Mouse (Mus musculus) retina, adult 2 months (tissue): ENCODE data around the gene Ankrd9.

Experiments
- DNase-seq: peaks from one replicate; pipeline ENCODE4 v3.0.0-alpha.2; 2012; ENCODE audit warnings: low read depth, low spot score

Gene Ankrd9

DNA sequence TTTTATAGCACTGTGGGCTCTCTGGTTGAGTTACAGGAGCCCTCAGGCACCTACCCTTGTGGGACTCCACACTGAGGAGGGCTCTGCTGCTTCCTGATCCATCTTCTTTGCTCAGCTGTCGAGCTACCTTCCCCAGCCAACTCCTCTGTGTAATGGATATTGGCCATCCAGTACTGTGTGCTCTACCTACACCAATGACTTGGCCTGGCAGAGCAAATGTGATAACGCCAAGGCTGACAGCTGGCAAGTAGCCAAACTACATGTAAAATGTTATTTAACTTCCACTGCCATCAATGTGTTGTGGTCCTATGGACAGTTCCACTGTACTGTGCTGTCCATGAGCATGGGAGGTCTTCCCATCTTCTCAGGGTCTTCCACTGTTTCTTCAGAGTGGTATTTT lies 16.9 kb downstream of the Ankrd9 start:
- no peak for DNase-seq

DNA sequence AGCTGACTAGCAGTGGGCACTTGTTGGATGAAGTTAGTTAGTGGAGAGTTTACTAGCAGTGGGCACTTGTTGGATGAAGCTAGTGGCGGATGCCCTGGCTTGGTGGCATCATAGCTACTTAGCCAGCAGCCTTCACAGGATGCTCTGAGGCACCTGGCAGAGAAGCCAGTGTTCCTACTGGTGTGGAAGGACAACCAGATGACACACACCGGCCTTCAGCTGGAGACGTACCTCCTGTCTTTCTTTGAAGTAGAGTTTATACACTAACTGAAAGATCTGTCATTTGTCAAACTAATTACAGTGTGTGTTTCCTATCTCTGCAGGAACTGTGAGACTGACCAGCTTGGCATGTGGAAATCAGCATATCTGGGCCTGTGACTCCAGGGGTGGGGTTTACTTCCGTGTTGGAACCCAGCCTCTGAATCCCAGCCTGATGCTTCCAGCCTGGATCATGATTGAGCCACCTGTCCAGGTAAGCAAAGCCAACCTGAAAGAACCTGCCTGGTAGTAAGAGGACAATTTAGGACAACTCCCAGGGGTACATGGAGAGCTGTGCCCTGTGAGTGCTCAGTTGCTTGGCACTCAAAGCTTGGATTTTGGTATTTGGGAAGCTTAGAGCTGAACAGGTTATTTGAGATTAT lies 24.4 kb downstream of the Ankrd9 start:
- no peak for DNase-seq

GRCm38 (mm10) chr12:110953900-110954299 lies 24.9 kb downstream of the Ankrd9 start:
- DNase-seq: no peak

DNA sequence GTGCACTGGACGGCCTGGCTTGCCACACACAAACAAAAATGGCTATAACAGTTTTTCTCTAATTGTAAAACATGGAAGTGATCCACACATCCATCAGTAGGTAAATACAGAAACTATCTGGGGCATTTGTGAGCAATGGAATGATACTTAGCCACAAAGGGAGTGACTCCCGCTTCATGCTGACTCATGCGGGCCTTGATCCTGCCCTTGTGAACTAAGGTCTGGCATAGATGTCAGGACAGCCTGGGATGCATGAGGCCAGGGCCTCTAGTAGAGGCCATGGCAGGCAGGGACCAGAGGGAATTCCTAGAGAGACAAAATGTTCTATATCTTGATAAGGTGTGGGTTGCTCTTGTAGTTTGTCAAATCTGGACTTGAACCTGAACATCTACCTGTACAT lies 25.4 kb downstream of the Ankrd9 start:
- DNase-seq: no peak

DNA sequence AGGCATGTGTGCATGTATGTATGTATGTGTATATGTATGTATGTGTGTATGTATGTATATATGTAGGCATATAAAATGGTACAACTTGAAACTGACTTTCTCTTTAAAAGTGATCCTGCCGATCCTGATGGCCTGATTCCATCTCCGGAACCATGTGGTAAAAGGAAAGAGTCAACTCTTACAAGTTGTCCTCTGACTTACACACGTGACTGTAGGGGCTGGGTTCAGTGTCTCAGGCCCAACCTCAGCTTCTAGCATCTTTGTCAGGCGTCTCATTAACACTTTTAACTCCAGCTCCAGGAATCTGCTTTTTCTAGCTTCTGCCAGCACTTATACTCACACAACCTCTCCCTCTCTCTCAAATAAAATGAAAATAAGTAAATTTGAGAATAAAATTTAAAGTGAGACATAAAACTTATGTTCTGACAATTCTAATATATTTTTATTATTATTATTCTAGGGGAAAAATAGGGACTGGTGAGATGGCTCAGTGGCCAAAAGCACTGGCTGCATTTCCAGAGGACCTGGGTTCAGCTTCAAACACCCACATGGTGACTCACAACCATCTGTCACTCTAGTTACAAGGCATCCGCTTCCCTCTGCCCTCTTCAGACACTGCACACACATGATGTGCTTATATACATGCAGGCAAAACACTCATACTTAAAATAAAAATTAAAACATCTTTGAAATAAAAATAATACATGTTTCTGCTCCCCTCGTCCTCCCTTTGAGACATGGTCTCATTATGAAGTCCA lies 26.0 kb downstream of the Ankrd9 start:
- no peak for DNase-seq

DNA sequence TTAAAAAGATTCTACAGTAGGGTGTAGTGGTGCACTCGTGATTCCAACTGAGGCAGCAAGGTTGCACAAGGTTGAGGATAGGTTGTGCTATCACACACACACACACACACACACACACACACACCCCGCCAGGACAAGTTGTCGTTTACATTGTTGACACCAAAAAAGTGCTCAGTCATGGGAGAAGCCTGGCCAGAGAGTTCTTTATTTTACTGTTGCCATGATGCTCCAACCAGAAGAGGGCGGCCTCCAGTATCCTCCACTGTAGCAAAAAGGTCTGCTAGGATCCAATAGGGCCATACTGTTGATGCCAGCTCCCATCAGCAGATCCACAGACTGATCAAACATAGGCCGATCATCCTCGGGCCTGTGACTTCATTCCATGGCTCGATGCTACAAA lies 27.6 kb downstream of the Ankrd9 start:
- DNase-seq: no peak

DNA sequence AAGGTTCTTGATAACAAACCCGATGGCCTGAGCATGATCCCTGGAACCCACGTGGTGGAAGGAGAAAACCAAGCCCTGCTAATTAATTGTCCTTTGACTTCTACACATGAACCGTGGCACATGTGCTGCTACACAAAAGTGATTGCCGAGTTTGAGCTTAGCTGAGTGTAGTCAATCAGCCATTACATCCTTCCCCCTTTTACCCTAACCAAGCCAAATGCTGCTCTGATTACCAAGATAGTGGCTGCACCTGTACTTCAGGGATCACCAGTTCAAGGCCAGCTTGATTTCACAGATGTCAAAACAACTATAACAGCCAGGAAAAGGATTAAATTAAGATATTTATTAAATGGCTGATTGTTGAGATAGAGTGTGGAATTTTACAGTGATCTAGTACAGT lies 28.7 kb downstream of the Ankrd9 start:
- DNase-seq: no peak

- DNase-seq: no peak
These were observed 29.4 kb downstream of the Ankrd9 start for GRCm38 (mm10) chr12:110949410-110949809.

DNA sequence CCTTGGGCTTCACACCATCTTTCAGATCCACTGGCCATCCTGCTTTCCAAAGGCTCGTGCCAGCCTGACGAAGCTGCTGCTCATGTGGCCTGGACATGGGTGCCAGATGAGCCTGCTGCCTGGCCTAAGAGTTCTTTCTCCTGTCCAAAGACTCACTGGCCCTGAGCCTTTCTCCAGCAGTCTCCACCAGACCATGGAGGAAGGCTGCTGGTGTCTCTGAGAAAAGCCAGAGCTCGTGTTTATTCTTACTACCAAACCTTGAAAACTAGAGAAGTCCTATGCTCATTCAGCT lies 30.0 kb downstream of the Ankrd9 start:
- no peak for DNase-seq

- DNase-seq: no peak
These were observed 30.5 kb downstream of the Ankrd9 start for GRCm38 (mm10) chr12:110948082-110948909.

DNA sequence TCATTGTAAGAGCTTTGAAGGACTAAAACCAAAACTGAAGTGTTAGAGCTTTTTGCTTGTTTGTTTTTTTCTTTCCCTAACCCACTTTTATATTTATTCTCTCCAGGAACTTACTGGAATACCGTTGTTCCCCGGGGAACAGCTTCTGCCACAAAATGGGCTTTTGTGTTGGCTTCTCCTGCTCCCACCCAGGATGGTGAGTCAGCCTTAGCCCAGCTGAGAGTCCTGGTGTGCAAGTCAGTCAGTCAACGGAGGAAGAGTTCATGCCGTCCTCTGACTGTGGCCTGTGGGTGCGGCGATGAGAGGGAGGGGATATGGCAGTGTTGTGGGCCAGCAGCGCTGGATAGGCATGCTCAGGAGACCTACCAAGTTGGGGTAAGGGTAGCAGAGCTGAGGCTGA lies 32.6 kb downstream of the Ankrd9 start:
- DNase-seq: no peak

- no peak for DNase-seq
These were observed 38.0 kb downstream of the Ankrd9 start for GRCm38 (mm10) chr12:110940869-110941268.

- DNase-seq: no peak
These were observed 39.5 kb downstream of the Ankrd9 start for GRCm38 (mm10) chr12:110939385-110939784.

DNA sequence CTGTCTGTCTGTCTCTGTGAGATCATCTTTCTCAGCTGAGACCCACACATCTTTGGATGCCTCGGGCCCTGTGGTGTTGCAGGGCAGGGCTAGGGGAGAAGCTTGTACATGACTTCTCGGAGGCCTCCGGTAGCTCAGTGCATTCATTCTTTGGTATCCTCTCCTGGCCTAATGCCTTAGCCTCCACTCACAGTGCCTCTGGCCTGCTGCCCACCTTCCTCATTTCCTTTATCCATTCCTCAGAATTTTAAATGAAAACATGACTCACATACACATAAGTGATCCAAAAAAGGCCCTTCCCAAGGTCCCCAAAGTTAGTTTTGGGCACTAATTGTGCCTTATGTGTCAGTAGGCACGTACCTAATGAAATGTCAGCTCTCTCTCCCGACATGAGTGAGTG lies 41.3 kb downstream of the Ankrd9 start:
- no peak for DNase-seq

DNA sequence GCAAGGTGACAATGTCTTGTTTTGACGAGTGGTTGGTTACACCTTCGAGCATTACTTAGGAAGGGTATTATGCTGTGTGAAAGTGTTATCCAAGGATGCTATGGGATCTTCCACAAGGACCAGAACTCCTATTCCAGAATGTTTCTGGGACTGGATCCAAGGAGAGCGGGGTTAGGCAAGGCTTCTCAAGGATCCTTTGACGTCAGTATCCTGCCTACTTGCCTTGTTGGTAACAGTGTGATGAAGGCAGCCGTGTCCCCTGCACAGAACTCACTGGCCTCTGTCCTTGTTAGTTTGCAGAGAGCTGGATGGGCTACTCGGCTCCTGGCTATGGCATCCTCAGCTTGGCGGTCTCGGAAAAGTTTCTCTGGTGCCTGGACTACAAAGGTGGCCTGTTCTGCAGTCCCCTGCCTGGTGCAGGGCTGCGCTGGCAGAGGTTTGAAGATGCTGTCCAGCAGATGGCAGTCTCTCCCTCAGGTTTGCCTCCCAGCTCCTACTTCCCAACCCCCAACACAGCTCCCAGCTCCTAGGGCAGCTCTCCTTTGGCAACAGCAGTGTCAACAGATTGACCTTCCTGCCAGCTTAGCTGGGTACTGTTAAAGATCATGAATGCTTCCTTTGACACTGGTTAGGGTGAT lies 42.7 kb downstream of the Ankrd9 start:
- DNase-seq: peak; percentile 61

DNA sequence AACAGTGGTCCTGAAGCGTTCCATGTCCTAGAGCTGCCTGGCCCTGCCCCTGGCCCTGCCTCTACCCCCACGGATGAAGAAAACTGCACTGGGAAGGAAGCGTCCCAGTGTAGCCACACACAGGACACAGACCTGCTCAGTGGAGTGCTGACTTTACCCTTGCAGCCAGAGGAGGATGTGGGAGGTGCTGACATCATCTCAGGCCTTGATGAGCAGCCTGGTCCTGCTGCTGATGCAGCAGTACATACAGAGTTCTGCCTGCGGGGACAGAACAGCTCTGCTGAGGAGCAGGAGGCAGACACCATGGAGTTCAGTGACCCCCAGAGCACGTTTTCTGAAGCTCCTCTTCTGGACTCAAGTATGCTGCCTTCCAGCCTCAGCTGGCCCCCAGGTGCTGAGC lies 46.0 kb downstream of the Ankrd9 start:
- no peak for DNase-seq
